Mouse (Mus musculus) left cerebral cortex, postnatal 4 days (tissue): ENCODE data around the gene Zfp184. TPM values are rescaled to one million over a fixed set of nuclear protein-coding genes. Genes with fewer than 3 reads are reported as not detected.

Experiments
- DNase-seq: peaks from one replicate; pipeline ENCODE4 v3.0.0-alpha.2; 2022
- intact Hi-C: fragments of 180-260 bp; cut with DNase I; formaldehyde crosslinking; loops from one replicate; pipeline ENCODE4 v1.15.1; 2025
- total RNA-seq, 2 experiments: library from RNA; stranded (reverse); gene quantifications; 2 replicates each; pipeline ENCODE4 v1.2.3; 2021

Gene Zfp184
- total RNA-seq, 2 experiments from 2014 or later: 12.1 to 14.0 TPM

GRCm38 (mm10) chr13:21974726-21975473, 30.0 kb downstream of the Zfp184 start:
- peak; percentile 60 for DNase-seq

GRCm38 (mm10) chr13:21980981-21981802, 36.3 kb downstream of the Zfp184 start, which contains the start of gene Pom121l2:
Gene Pom121l2, plus strand, starts transcription at chr13:21981194.
- intact Hi-C loops: no loop called here
- peak; percentile 52 for DNase-seq

More at GRCm38 (mm10) chr13:21974726-21975473, 30.0 kb downstream of the Zfp184 start:
- intact Hi-C loops: loop anchor here (2.0 to 5.0 kb wide), 2 partner anchors 33 to 52 kb away; no protein-coding TSS in a partner anchor

- intact Hi-C loops: no loop called here
- no peak for DNase-seq
Measured at GRCm38 (mm10) chr13:21981803-21982193, 36.9 kb downstream of the Zfp184 start.

GRCm38 (mm10) chr13:21984486-21984885, 39.6 kb downstream of the Zfp184 start:
- no peak for DNase-seq
- intact Hi-C loops: no loop called here

GRCm38 (mm10) chr13:21992550-21992949, 47.7 kb downstream of the Zfp184 start:
- intact Hi-C loops: no loop called here
- no peak for DNase-seq

- peak; percentile 27 for DNase-seq
- intact Hi-C loops: no loop called here
Measured at GRCm38 (mm10) chr13:21993957-21994738, 49.3 kb downstream of the Zfp184 start.

GRCm38 (mm10) chr13:21994896-21995295, 50.0 kb downstream of the Zfp184 start:
- no peak for DNase-seq
- intact Hi-C loops: no loop called here

GRCm38 (mm10) chr13:21995331-21995914, 50.5 kb downstream of the Zfp184 start:
- intact Hi-C loops: no loop called here
- DNase-seq: peak; percentile 22

GRCm38 (mm10) chr13:21996101-21996839, 51.4 kb downstream of the Zfp184 start:
- no peak for DNase-seq
- intact Hi-C loops: no loop called here

- intact Hi-C loops: no loop called here
- no peak for DNase-seq
Measured at GRCm38 (mm10) chr13:21996840-21997185, 51.9 kb downstream of the Zfp184 start.

- no peak for DNase-seq
- intact Hi-C loops: no loop called here
Measured at GRCm38 (mm10) chr13:21997201-21997820, 52.4 kb downstream of the Zfp184 start.

GRCm38 (mm10) chr13:21997821-21998220, 52.9 kb downstream of the Zfp184 start:
- no peak for DNase-seq
- intact Hi-C loops: no loop called here

GRCm38 (mm10) chr13:21998412-21998811, 53.5 kb downstream of the Zfp184 start:
- intact Hi-C loops: no loop called here
- DNase-seq: no peak

- no peak for DNase-seq
- intact Hi-C loops: no loop called here
Measured at GRCm38 (mm10) chr13:21999147-21999546, 54.3 kb downstream of the Zfp184 start.

- intact Hi-C loops: no loop called here
- DNase-seq: no peak
Measured at GRCm38 (mm10) chr13:22001346-22001745, 56.5 kb downstream of the Zfp184 start.

- intact Hi-C loops: no loop called here
- no peak for DNase-seq
Measured at GRCm38 (mm10) chr13:22001823-22002222, 56.9 kb downstream of the Zfp184 start.

- intact Hi-C loops: no loop called here
- no peak for DNase-seq
Measured at GRCm38 (mm10) chr13:22005605-22006333, 60.9 kb downstream of the Zfp184 start.

GRCm38 (mm10) chr13:22006334-22007120, 61.6 kb downstream of the Zfp184 start:
- DNase-seq: no peak

More at GRCm38 (mm10) chr13:22006334-22007120, 61.6 kb downstream of the Zfp184 start:
- intact Hi-C loops: no loop called here
